Mouse (Mus musculus): Measurements from ENCODE around the gene Ubtd1. TPM values are rescaled to one million over a fixed set of nuclear protein-coding genes. Genes with fewer than 3 reads are reported as not detected.
A peak's percentile ranks its signal among the peaks of the same experiment; 100 is the strongest.

The Ubtd1 gene
- polyA plus RNA-seq, 2 experiments from 2014 or later, result 3.7 to 4.1 TPM

- no peak for ATAC-seq
Observed at GRCm38 (mm10) chr19:42022542-42022848, 40.9 kb downstream of the Ubtd1 start.

- ATAC-seq, result peak; percentile 69
Observed at GRCm38 (mm10) chr19:42026158-42026557, 44.6 kb downstream of the Ubtd1 start.

- ATAC-seq, result no peak
Observed at GRCm38 (mm10) chr19:42031112-42031511, 49.5 kb downstream of the Ubtd1 start.

- ATAC-seq, result no peak
Observed at GRCm38 (mm10) chr19:42033611-42034010, 52.0 kb downstream of the Ubtd1 start.

- ATAC-seq, result no peak
Observed at GRCm38 (mm10) chr19:42034146-42034775, 52.7 kb downstream of the Ubtd1 start.

- ATAC-seq, result no peak
Observed at GRCm38 (mm10) chr19:42034881-42035455, 53.4 kb downstream of the Ubtd1 start.

GRCm38 (mm10) chr19:42035456-42036248 is 54.1 kb downstream of the Ubtd1 start, which contains the start of gene Ankrd2:
Gene Ankrd2, plus strand, starts transcription at chr19:42036000.
- ATAC-seq, result peak; percentile 71

- ATAC-seq, result no peak
Observed at GRCm38 (mm10) chr19:42036357-42036756, 54.8 kb downstream of the Ubtd1 start.

- ATAC-seq, result no peak
Observed at GRCm38 (mm10) chr19:42037167-42037702, 55.7 kb downstream of the Ubtd1 start.

GRCm38 (mm10) chr19:42038310-42038709 is 56.7 kb downstream of the Ubtd1 start:
- ATAC-seq, result no peak

GRCm38 (mm10) chr19:42043988-42044387 is 62.4 kb downstream of the Ubtd1 start:
- ATAC-seq, result no peak

GRCm38 (mm10) chr19:42045269-42046102 is 63.9 kb downstream of the Ubtd1 start, which contains the start of gene Hoga1:
Gene Hoga1, plus strand, starts transcription at chr19:42045610.
- ATAC-seq, result no peak

GRCm38 (mm10) chr19:42050251-42050650 is 68.7 kb downstream of the Ubtd1 start:
- ATAC-seq, result no peak

- ATAC-seq, result no peak
Observed at GRCm38 (mm10) chr19:42051351-42051750, 69.8 kb downstream of the Ubtd1 start.

- ATAC-seq, result no peak
Observed at GRCm38 (mm10) chr19:42051948-42052347, 70.4 kb downstream of the Ubtd1 start, which contains the start of gene 4933411K16Rik. Gene 4933411K16Rik, plus strand, starts transcription at chr19:42052248.

- no peak for ATAC-seq
Observed at GRCm38 (mm10) chr19:42054255-42054654, 72.7 kb downstream of the Ubtd1 start.

GRCm38 (mm10) chr19:42055881-42056280 is 74.3 kb downstream of the Ubtd1 start:
- ATAC-seq, result no peak

- ATAC-seq, result no peak
Observed at GRCm38 (mm10) chr19:42056719-42057409, 75.3 kb downstream of the Ubtd1 start.

GRCm38 (mm10) chr19:42058426-42058825 is 76.9 kb downstream of the Ubtd1 start:
- ATAC-seq, result no peak

GRCm38 (mm10) chr19:42061443-42061842 is 79.9 kb downstream of the Ubtd1 start:
- ATAC-seq, result no peak

GRCm38 (mm10) chr19:42068441-42069240 is 87.1 kb downstream of the Ubtd1 start:
- no peak for ATAC-seq
